Mouse (Mus musculus): ENCODE measurements around the gene Jade1. TPM values are rescaled to one million over a fixed set of nuclear protein-coding genes. Genes with fewer than 3 reads are reported as not detected.

The Jade1 gene
- total RNA-seq, 2 experiments from 2014 or later, result 30.2 to 41.1 TPM

DNA sequence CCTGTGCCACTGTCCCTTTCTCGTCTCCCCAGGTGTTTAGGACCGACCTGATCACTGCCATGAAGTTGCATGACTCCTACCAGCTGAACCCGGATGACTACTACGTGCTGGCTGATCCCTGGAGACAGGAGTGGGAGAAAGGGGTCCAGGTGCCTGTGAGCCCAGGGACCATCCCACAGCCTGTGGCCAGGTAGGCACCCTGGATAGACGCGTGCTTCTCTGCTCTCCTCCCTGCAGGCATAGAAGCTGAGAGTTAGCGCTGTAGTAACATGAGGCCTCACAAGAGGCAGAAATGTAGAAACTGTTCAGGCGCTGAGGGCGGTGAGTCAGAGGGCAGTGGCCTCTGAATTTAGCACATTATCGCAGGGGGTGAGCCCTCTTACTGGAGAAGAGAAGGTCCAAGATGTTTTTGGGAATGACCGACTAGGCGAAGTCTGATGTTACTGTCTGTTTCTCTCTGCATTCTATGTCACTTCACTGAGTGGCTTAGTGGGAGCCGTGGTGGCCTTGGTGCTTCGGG lies 36.2 kb downstream of the Jade1 start:
- intact Hi-C loops (cut with DNase I), result loop anchor here (2.0 to 10.0 kb wide), 2 partner anchors 363 to 507 kb away; partner anchors contain the start of gene Pgrmc2
- DNase-seq, result no peak

DNA sequence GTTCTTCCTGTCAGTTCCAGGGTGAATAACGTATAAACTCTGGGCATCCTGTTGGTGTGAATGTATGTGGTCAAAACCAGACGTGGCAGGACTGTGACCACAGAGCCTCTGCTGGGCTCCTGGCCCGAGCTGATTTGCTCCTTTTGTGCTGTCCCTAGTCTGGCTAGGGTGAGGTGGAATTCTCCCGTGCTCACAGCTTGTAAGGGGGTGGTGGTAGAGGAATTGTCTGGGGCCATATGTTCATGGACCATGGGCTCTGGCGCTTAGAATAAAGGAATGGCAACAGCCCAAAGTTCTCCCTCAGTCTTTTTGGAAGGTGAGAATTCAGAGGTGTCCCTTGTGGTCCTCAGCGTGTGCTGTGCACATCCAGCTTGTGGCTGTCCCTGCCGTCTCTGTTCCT lies 37.3 kb downstream of the Jade1 start:
- intact Hi-C loops (cut with DNase I), result loop anchor here (10.0 kb wide), 1 partner anchor 508 kb away; the partner anchor contains the start of gene Pgrmc2
- no peak for DNase-seq

DNA sequence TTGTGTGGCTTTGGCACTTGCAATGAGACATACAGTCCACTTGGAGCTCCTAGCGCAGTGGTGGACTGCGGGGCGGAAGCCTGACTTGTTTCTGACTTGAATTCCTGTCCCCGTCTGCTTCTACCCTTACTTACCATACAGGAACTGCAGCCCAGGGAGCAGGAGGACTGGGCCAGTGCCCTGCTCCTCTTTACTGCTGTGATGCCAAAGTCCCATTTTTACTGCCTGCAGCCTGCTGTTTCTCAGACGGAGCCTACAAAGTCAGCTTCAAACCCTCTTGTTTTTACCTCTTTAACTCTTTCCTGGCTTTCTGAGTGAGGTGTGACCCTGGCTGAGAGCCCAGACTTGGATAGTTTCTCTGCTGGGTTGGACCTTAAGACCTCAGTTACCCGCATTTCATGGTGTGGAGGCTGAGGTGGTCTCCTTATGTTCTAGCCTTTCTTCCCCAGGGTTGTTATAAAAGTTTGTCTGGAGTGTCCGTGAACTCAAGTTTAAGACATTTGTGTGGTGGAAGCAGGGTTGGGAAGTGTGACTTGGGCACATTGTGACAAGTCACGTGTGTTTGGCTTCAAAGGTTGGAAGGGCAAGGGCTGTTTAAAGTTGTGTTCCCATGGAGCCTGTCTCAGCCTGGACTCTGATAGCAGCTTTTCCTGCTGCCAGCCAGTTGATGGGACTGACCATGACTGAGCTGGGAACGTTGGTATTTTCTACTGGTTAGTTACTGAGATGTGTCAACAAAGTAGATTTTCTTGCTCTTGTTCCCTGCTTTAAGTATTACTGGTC lies 38.8 kb downstream of the Jade1 start:
- intact Hi-C loops (cut with DNase I), result loop anchor here (10.0 kb wide), 1 partner anchor 509 kb away; the partner anchor contains the start of gene Pgrmc2
- DNase-seq, result no peak

DNA sequence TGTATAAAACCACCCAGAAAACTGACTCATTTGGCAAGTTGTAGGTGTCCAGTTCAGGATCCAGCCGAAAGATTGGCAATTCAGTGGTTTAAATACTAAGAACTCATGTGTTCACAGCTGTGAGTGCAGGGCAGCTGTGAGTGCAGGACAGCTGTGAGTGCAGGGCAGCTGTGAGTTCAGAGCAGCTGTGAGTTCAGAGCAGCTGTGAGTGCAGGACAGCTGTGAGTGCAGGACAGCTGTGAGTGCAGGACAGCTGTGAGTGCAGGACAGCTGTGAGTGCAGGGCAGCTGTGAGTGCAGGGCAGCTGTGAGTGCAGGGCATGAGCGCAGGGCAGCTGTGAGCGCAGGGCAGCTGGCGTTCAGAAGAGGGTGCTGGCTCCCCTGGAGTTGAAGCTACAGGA lies 39.5 kb downstream of the Jade1 start:
- intact Hi-C loops (cut with DNase I), result loop anchor here (10.0 kb wide), 1 partner anchor 510 kb away; the partner anchor contains the start of gene Pgrmc2

DNA sequence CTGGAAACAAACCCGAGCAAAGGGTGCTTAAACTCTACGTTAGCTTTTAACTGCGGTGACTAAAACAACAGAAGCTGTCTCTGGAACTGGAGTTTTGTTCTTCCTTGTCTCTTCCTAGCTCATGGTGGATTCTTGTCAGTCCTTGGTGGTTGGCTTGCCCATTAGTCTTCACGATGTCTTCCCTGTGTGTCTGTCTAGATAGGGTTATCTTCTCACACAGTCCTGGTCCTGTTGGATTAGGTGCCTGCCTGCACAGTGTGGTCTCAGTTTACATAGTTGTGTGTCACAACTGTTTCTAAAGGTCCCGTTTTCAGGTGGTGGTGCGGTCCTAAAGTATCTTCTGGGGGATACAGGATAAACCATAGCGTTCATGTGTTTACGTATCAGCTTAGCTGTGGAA lies 41.5 kb downstream of the Jade1 start:
- intact Hi-C loops (cut with DNase I), result loop anchor here (10.0 kb wide), 1 partner anchor 512 kb away; the partner anchor contains the start of gene Pgrmc2
- no peak for DNase-seq

More for the DNA sequence above, 39.5 kb downstream of the Jade1 start:
- DNase-seq, result no peak

GRCm38 (mm10) chr3:41598412-41598811 lies 42.9 kb downstream of the Jade1 start:
- no peak for DNase-seq
- intact Hi-C loops (cut with DNase I), result loop anchor here (2.0 to 10.0 kb wide), 2 partner anchors 32 to 514 kb away; partner anchors contain the start of gene Pgrmc2

DNA sequence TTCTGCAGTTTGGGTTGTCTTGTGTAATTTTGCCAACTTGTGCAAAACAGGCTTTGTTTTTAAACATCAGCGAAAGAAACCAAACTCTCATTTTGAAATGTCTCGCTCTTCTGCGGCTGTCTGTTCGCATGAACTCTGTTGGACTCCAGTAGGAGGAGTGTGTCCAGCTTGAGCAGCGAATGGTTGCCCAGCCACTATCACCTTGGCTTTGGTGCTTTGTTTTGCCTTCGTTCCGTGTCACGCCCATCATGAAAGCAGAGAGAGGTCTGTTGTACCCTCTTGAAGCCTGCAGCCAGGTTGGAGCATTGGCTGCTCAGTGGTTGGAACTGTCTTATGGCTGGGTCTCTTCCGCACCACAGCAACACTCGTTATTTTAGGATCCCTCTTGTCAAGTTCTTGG lies 43.7 kb downstream of the Jade1 start:
- no peak for DNase-seq
- intact Hi-C loops (cut with DNase I), result loop anchor here (2.0 to 10.0 kb wide), 2 partner anchors 32 to 514 kb away; partner anchors contain the start of gene Pgrmc2

- DNase-seq, result peak; percentile 73 to 75
- intact Hi-C loops (cut with DNase I), result loop anchor here (2.0 to 10.0 kb wide), 3 partner anchors 33 to 515 kb away; partner anchors contain the start of gene Pgrmc2
Observed at GRCm38 (mm10) chr3:41599806-41600589, 44.5 kb downstream of the Jade1 start.

DNA sequence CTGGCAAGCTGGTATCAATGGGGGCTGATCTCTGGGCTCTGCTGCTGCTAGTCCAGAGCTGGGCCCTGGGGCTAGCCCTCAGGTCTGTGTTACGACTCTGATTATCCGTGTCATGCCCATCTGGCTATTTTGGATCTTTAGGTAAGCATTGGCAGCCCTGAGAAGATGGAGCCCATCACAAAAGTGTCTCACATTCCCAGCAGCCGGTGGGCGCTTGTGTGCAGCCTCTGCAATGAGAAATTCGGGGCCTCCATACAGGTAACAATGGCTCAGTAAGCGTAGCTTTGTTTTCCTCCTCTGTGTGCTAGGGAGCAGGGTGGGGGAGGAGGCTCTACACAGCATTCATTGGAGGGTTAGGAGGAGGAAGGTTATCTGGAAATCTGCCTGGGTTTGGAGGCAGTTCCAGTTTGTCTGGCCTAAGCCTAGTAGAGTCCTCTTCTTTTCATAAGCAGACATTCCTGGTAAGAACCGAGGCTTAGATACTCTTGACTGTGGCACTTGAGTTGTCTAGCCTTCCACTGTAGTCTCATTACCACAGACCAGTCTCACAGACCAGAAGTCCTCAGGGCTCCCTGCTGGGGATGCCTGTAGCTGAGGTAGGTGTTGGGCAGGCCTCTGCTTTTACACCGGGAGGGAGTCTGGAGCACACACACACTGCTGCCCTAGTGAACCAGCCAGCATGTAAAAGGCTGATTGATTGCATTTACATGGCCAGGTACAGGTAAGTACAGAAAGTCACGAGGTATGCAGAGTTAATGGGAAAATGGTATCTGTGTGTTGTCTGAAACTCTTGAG lies 45.9 kb downstream of the Jade1 start:
- no peak for DNase-seq

DNA sequence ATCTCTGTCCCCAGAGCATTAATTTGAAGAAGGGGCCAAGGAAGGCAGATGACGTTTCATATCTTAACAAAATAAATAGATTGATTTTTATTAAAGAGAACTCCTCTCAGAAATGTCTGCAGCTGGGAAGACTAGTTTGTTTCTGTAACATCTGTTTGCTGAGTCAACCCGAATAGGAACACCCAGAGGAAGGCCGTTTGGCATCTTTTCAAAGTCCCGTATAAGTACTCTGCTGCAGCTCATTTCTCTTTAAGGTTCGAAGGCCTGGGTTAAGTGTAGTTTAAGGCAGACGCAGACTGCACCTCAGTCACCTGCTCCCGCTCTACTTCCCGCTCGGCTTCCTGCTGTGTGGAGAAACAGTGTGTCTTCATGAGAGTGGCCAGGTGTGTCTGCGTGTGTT lies 47.4 kb downstream of the Jade1 start:
- DNase-seq, result no peak
- intact Hi-C loops (cut with DNase I), result loop anchor here (5.0 kb wide), 1 partner anchor 421 kb away; no protein-coding TSS in a partner anchor

More for the DNA sequence above, 45.9 kb downstream of the Jade1 start:
- intact Hi-C loops (cut with DNase I), result loop anchor here (5.0 kb wide), 1 partner anchor 419 kb away; no protein-coding TSS in a partner anchor

DNA sequence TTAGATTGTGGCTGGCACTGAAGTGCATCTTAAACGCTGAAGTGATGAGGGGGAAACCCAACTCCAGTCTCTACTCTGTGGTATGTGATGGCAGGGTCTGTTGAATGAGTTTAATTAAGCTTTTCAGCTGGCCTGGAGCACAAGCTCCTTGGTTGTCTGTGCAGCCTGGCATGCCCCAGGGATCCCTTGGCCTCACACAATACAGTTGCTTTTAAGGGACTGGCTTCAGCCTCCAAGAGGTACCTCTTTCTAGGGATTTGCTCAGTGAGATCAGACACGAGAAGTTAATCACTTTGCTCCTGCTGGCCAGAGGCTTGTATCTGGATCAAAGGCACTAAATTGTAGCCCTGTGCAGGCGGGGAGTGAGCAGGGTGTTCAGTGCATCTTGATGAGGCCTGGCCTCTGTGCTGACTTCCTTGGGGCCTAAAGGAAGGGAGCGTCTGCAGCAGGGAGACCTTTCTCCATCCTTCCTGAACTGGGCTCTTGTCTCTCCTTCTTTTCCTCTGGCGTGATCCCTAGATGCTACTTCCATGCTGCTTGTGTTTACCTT lies 48.0 kb downstream of the Jade1 start:
- DNase-seq, result no peak
- intact Hi-C loops (cut with DNase I), result loop anchor here (5.0 kb wide), 1 partner anchor 421 kb away; no protein-coding TSS in a partner anchor

- DNase-seq, result no peak
- intact Hi-C loops (cut with DNase I), result loop anchor here (5.0 kb wide), 2 partner anchors 252 to 422 kb away; no protein-coding TSS in a partner anchor
Observed at GRCm38 (mm10) chr3:41604629-41605321, 49.2 kb downstream of the Jade1 start.

DNA sequence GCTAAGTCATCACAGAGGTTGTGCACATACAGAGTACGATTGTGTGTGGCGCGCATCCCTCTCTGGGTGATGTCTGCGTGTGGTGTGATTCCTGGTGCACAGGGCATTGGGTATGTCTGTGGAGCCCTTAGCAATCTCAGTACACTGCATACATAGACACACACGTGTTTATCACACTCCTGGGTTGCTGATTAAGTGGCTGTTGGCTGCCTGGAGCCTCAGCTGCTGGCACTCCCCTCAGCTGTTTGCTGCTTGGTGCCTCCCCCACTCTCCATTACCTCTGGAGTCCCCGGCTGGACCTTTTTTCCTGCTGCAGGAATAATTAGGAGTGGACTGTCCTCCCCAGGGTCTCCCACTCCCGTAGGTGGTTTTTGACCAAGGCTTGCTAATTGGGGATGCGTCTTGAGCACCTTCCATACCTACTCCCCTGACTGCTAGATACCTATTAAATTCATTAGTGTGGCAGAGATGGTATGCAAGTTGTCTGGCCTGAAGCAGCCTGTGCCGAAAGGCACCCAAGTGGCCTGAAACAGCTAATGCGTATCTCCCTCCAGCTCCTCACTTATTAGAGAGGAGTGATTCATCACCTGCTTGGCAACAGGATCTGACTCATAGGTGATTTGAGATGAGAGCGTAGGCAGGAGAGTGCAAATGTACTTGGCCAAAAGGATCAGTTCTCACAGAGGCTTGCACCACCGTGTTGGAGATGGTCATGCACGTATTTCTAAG lies 50.2 kb downstream of the Jade1 start:
- no peak for DNase-seq
- intact Hi-C loops (cut with DNase I), result loop anchor here (5.0 kb wide), 1 partner anchor 253 kb away; no protein-coding TSS in a partner anchor

GRCm38 (mm10) chr3:41606330-41606664 lies 50.8 kb downstream of the Jade1 start:
- intact Hi-C loops (cut with DNase I), result loop anchor here (5.0 kb wide), 1 partner anchor 254 kb away; no protein-coding TSS in a partner anchor
- DNase-seq, result no peak

DNA sequence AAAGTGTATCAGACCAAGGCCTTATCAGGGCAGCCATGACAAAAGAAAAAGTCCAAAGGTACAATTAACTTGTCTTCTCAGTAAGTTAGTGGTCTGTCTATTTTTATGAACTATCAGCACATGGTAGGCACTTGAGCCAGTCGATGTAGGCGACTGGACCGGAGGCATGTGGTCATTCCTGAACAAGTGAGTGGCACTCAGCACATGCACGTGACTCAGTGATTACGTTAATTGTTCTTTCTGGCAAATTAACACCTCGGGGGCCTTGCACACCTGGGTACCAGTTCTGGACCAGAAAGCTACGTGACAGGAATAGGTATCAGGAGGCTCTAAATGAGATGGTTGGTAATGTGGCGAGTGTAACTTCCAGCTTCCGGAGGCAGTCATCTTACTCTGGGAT lies 51.5 kb downstream of the Jade1 start:
- no peak for DNase-seq
- intact Hi-C loops (cut with DNase I), result loop anchor here (5.0 kb wide), 1 partner anchor 255 kb away; no protein-coding TSS in a partner anchor

- intact Hi-C loops (cut with DNase I), result loop anchor here (5.0 kb wide), 1 partner anchor 255 kb away; no protein-coding TSS in a partner anchor
- DNase-seq, result no peak
Observed at GRCm38 (mm10) chr3:41607467-41607866, 51.9 kb downstream of the Jade1 start.

- intact Hi-C loops (cut with DNase I), result loop anchor here (5.0 kb wide), 1 partner anchor 257 kb away; no protein-coding TSS in a partner anchor
- DNase-seq, result no peak
Observed at GRCm38 (mm10) chr3:41609071-41609470, 53.5 kb downstream of the Jade1 start.

- DNase-seq, result no peak
- intact Hi-C loops (cut with DNase I), result no loop called here
Observed at GRCm38 (mm10) chr3:41612211-41612610, 56.7 kb downstream of the Jade1 start.

Data from heart, postnatal 36 days (tissue).